Mouse (Mus musculus): Measurements from ENCODE around the gene Cfap300. TPM values are rescaled to one million over a fixed set of nuclear protein-coding genes. Genes with fewer than 3 reads are reported as not detected.

Gene Cfap300
- total RNA-seq (2021) = 10 to 100 TPM; 10.1 to 10.4 TPM

DNA sequence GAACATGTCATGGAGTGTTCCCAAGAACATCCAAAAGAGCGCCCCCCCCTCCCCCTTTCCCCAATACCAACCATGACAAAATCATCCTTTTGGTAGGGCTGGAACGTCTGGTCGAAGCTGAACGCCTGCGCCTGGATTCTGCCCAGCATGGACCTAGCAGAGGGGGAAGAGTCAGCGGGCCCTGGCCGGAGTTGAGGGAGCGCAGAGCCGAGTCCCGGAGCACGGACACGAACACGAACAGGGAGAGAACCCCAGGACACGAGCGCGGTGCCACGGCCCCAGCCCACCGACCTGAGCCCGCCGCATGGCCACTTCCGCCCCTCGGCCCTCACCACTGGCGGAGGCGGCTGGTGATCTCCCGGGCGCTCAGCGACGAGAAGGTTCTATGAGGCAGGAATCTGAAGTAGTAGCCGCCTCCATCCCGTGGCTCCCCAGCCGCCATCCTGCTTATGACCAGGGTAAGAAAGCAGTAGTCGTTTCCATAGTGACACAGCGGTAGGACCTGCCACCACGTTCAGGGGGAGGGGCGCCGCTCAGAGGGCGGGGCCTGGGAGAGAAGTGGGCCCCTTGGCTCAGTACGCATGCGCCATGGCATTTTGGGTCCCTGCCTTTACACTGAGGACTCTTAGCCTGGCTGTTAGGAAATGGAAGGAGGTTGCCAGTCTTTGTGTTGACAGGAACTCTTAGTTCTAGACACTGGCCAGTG lies at the start of gene Cfap300:
Gene Cfap300 (minus strand): TSS at position 486 of the 706 bp plus-strand sequence.
- DNase-seq (ENCODE audit: extremely low spot score in 1 of 2, low spot score in 1 of 2) = peak; percentile 93 to 96

DNA sequence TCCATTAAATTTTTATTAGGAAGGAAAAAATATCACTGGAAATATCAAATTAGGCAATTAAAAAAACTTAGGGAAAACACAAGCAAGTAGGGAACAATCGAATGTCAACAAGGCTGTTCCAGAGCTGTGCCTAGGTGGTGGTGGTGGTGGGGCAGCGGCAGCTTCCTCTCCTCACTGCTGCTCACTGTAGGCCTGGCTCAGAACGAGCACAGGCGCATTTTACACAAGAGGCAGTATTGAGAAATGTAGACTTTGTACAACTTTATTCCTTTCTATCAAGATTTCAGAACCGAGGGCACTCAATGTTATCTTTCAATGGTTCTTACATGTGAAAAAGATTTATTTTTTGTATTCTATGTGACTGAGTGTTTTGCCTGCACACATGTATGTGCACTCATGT lies 36.3 kb upstream of the Cfap300 start:
- no peak for DNase-seq (ENCODE audit: extremely low spot score in 1 of 2, low spot score in 1 of 2)

DNA sequence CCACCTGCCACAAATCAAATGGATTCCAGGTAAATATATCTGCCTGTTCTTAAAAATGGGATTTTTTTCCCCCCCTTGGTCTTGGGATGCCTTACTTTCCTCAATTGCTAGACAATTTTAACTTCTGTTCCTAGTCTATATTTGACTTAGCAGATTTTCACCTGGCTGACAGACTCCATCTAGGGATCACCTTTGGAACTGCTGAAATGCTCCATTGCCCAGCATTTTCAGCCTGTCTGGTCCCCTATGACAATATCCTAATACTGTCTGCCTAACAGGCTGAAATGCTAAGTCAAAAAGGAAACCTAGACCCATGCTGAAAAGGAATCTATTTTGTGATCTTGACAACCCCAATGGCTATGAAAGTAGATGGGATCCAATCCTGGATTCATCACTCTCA lies 31.7 kb upstream of the Cfap300 start:
- DNase-seq (ENCODE audit: extremely low spot score in 1 of 2, low spot score in 1 of 2) = peak in 1 of 2 experiments; percentile 11

DNA sequence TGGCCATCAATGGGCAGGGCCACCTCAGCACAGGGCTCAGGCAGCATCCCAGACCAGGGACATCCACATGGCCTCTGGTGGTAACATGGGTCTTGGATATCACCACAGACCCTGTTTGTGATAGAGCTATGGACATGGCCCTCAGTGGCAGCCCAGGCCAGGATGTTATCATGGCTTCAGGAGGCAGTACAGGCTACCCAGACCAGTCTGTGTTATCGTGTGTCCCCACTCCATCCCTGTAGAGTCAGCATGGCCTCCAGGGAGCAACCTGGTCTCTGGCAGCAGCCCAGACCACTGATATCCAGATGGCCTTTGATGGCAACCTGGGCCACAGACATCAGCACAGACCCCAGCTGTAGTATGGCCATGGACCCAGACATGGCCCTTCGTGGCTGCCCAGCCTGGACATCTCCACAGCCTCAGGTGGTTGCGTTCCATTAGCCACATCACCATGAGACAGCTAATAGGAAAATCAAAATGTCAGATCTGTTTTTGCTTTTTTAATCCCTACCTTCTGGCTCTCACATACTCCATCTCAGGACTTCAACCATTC lies 30.7 kb upstream of the Cfap300 start:
- DNase-seq (ENCODE audit: extremely low spot score in 1 of 2, low spot score in 1 of 2) = no peak

DNA sequence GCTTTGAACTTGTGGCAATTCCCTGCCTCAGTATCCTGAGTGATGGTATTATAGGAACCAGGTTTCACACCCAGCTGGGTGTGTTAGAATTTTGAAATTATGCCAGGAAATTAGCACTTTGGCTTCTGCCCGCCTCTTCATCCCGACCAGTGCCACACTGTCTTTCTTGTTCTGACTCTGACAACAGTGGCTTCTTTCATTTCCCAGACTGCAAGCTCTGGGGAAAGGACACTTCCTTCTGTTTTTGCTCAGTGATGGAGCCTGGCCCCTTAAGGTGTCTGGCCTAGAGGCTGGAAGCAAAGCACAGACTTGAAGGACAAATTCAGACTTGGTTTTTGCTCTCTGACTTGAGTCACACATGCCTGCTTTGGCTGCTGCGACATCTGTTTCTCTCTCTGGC lies 17.0 kb upstream of the Cfap300 start:
- no peak for DNase-seq (ENCODE audit: extremely low spot score in 1 of 2, low spot score in 1 of 2)

DNA sequence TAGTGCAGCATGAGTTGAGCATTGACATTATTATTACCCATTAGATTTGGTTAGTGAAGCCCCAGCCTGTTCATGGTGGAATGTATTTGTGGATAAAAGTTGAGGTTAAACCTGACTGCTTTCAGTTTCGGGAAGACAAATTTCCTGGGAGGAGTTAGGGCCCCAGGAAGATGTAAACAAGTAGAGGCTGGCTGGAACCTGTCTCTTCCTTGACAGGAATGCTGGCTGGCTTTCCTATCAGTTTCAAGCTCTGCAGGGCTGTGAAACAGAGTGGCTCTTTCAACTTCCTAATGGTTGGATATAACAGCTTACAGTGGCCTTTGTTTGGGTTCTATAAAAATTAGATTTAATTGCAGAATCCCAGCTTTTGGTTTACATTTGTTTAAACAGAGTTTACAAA lies 12.2 kb upstream of the Cfap300 start:
- no peak for DNase-seq (ENCODE audit: extremely low spot score in 1 of 2, low spot score in 1 of 2)

DNA sequence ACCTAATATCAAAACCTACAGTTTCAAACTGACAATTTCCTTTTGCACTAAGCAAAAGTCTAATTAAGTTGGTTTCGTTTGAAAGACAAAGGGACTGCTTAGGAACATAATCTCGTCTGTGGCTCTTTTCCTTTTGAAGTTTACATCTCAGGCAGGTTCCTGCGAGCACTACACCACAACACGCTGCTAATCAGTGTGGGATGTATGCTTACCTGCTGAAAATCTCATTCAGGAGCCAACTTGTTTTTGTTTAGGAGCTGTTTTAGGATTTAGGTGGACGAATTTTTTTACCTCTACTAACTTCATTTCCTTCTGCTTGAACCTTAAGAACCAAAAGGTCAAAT lies 393 bp upstream of the Cfap300 start:
- no peak for DNase-seq (ENCODE audit: extremely low spot score in 1 of 2, low spot score in 1 of 2)

DNA sequence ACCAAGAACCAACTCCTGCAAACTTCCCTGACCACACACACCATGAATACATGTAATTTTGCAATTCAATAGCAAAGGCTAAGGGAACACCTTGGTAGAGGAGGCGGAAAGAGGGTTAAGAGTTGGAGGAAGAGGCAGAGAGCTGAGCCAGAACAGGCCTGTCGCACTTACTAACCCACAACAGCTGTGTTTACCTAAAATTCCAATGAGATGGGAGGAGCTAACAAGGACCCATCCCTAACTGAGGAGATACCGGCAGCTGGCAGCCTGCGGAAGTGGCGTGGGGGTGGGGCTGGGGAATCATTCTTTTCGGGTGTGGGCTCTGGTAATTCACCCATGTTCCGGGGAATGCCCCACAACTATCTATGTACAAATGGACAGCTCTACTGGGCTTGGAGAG lies 7.1 kb downstream of the Cfap300 start:
- DNase-seq (ENCODE audit: extremely low spot score in 1 of 2, low spot score in 1 of 2) = no peak

DNA sequence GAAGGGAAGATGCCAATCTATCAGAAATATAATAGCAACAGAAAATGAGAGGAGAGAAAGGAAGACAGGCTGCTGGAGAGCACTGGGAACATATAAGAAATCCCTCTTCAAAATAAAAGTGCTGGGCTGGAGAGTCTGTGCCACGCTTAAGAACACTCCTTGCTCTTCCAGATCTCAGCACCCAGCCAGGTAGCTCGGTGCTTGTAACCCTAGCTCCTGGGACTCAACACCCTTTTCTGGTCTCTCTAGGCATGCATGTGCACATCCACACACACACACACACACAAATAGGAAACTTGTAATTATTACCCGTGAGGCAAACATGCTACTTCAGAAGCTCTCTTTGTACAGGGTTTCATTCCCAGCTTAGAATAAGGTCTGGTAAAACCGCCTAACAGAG lies 7.5 kb downstream of the Cfap300 start:
- DNase-seq (ENCODE audit: extremely low spot score in 1 of 2, low spot score in 1 of 2) = no peak

DNA sequence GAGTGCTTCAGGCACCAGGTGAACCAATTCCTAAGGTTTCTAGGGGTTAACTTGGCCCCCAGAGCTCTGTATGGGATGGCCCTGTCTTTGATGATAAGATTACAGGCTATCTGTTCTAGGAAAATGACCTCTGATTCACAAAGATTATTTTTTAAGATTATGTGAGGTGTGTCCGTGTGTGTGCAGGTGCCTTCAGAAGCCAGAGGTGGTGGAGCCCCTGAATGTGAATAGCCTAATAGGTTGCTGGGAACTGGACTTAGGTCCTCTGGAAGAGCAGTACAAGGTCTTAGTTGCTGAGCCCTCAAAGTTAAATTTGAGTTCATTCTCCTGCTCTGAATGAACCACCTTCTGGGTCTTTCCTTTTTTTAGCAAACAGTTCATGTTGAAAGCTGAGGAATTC lies 8.5 kb downstream of the Cfap300 start:
- no peak for DNase-seq (ENCODE audit: extremely low spot score in 1 of 2, low spot score in 1 of 2)

DNA sequence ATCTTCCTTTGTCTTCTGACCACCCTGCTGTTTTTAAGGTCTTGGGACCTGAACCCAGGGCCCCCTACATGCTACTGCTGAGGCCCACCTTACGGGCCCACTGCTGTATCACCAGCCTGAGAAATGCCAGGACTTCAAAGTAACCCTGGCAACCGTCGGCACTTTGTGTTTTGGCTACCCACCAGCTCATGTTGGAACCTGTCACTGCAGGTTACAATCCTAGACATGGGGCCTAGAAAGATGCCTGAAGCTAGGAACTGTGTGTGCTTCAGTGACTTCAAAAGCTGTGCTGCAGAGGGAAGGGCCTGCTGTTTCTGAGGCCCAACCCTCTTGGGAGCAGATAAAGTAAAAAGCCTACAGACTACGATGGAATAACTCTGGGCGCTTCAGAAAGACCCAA lies 9.8 kb downstream of the Cfap300 start:
- no peak for DNase-seq (ENCODE audit: extremely low spot score in 1 of 2, low spot score in 1 of 2)

DNA sequence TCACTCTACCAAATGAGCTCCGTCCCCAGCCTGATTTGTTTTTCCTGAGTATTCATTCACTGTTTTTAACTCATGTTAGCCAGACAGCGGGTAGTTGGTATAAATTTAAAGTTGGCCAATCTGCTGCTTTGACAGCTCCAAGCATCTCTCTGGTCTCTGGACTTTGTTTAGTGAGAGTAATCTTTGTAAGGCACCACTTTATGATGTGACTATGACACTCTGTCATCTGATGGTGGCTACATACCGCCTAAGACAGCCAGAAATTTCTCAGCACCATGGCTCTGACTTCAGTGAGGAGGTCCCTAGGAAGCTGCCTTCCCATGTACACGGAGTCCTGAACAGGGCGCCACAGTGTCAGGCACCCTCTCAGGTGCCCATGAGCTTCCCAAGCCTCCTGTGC lies 24.0 kb downstream of the Cfap300 start:
- DNase-seq (ENCODE audit: extremely low spot score in 1 of 2, low spot score in 1 of 2) = no peak

DNA sequence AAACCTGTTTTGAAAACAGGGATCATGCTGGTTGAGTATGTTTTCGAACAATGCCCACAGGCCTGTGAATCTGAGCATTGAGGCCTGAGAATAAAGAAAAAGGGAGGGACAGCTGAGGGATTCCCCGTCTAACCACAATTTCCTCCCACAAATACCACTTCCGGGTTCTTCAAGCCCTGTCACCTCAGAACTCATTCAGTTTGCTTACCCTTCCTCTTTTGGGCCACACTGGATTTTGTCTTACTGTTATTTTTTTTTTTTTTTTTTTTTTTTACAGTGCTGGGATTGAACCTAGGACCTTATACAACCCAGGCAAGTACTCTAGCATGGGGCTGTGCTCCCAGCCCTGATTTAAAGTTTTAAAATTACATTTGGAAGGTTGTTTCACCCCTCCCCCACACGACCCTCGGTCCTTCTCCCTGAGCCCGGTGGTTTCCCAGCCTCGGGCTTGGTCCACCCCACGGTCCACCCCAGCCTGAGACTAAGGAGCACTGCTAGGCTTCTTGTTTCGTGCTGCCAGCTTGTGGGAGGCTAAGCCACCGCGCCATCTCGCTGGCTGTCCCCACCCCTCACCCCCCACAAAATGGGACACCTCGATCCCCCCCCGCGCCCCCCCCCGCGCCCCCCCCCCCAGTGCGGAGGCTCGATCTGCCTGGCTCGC lies 25.2 kb downstream of the Cfap300 start:
- DNase-seq (ENCODE audit: extremely low spot score in 1 of 2, low spot score in 1 of 2) = peak in 1 of 2 experiments; percentile 27

DNA sequence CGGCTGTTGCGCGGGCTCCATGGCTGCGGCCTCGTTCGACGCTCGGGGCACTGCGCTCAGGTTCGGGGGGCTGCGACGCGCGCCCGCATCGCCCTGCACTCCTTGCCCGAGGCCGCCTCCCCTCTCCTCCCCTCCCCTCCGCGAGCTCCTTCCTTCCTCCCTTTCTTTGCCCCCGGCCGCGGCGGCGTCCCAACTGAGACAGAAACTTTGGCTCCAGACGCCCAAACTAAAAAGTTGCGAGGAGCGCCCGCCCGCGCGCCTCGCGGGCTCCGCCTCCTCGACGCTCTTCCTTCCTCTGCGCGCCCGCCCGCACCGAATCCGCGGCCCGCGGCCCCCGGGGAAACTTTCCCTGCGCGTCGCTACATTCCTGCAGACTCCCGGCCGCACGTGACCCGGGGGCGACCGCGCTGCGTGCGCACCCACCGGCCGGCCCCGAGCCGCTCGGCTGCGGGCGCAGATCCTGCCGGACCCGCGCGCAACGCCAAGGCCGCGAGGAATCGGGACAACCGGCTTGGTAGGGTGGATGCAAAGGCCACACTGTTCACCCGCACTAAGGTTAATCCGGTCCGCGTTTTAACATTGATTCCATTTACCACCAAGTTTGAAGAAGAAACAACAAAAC lies 38.1 kb downstream of the Cfap300 start, which contains the start of gene Yap1:
Gene Yap1 (minus strand): TSS at position 227 of the 622 bp plus-strand sequence.
- DNase-seq (ENCODE audit: extremely low spot score in 1 of 2, low spot score in 1 of 2) = peak; percentile 66 to 72

DNA sequence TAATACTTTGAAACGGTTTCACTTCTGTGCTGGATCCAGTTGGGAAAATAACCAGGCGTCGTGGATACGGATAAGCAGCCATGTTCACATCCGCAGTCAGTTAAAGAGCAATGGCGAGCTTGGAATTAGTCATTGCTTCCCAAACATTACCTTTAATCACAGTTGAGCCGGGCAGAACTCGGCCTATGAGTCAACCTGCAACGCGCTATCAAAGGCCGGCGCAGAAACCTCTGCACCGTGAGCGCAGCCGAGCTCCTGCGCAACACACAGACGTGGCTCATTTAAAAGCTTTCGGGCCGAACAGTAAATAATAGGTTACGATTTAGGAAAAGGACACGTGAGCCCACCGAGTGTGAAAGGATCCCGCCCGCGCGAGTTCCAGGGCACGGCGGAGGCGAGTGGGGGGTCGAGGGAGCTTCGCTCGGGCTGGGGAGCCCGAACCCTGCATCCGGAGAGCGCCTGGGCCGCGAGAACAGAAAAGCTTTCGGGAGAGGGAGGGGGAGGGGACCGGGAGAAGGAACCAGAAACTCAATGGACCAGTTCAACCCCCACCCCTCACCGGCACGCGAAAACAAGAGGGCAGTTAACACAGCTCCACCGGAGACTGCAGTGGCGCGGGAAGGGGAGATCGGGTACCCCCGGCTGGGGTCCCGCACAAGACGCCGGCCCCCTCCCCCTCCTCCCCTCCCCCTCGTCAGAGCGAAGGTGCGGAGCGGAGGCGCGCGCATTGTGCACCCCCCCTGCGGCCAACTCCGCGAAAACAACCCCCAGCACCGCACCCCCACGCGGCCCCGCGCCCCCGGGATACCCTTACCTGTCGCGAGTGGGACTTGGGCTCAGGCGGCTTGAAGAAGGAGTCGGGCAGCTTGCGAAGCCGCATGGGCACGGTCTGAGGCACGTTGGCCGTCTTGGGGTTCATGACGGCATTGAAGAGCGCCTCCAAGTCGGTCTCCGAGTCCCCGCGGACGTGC lies 39.0 kb downstream of the Cfap300 start:
- peak; percentile 18 to 31 for DNase-seq (ENCODE audit: extremely low spot score in 1 of 2, low spot score in 1 of 2)

DNA sequence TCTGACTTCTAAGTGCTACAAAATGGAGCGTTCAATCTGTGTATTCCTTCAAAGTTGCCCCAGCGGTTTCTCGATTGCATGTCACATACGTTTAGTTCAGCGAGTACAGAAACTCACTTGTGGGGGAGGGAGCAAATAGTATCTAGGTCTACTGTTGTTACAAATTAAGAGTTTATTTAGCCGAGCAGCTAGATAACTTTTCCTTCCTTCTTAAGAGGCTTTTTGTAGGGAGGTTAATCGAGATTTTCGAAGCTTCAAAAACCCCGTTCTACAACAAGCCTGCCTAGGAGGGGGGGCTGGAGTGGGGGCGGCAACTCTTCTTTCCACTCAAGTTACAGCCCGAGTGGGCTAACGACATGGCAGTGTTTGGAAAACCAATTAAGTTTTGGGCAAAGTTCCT lies 39.8 kb downstream of the Cfap300 start:
- no peak for DNase-seq (ENCODE audit: extremely low spot score in 1 of 2, low spot score in 1 of 2)

DNA sequence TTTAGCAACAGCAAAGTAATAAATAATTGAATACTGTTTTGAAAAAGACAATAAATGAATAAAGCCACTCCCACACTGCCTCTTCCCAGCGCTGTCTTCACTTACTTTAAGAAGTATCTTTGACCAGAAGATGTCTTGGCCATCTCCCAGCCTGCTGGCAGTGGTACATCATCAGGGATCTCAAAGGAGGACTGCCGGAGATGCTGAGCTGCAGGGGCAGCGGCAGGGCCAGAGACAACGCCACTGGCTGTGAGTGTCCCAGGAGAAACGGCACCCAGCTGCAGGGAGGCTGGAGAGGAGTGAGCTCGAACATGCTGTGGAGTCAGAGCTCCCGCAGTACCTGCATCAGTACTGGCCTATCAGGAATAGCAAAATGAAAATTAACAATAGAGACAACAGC lies 41.3 kb downstream of the Cfap300 start:
- no peak for DNase-seq (ENCODE audit: extremely low spot score in 1 of 2, low spot score in 1 of 2)

DNA sequence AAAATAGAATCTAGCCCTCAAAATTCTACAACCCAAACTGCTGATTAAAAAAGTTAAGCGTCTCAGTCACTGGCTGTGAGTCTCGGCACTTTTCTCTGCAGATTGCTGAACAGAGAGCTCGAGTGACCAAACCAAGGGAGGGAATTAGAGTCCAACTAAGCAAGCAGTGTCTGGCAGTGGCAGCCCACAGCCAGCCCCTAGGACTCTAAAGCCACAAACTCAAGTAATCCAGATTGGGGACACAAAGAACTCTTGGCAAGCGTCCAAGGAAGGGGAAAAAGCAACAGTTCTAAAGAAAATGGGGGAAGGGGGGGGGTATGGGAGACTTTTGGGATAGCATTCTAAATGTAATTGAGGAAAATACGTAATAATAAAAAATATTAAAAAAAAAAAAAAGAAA lies 48.3 kb downstream of the Cfap300 start:
- DNase-seq (ENCODE audit: extremely low spot score in 1 of 2, low spot score in 1 of 2) = no peak

DNA sequence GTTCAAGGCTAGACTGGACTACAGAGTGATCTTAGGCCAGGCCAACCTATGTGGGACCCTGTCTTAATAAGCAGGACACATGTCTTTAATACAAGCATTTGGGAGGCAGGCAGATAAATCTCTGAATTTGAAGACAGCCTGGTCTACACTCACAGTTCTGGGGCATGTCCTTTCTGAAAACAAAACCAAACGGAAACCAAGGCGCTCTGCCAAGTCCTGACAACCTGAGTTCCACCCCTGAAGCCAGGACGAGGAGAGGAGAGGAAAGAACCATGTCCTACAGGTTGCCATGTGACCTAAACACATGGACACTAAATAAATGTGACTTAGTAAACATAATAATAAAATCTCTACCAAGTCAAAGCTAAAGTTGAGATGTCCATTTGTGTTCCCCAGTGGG lies 50.0 kb downstream of the Cfap300 start:
- DNase-seq (ENCODE audit: extremely low spot score in 1 of 2, low spot score in 1 of 2) = no peak

DNA sequence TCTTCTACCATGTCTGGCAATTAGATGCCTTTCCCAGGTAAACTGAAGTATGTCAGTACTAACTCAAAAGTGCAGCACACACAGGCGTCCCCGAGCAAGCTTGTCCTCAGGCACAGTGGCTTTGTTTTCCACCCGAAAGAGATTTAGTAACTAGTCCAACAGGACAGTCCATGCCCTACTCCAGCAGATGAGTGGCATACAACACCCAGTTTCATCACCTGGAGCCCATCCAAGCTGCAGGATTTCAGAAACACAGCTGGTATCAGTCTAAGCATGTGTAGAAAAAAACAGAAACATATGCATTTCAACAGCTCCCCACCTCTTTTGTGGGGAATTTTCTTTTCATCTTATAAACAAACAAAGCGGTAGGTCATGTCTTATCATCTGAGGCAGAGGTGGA lies 51.7 kb downstream of the Cfap300 start:
- no peak for DNase-seq (ENCODE audit: extremely low spot score in 1 of 2, low spot score in 1 of 2)

Measured in layer of hippocampus, postnatal 25 days (tissue).